Mouse (Mus musculus): ENCODE results near the gene Tmem254a.
"Not testable (repeated sequence)": the region's sequence is repeated elsewhere in the genome, so short reads cannot be mapped to it uniquely, and the experiment has no call there.

Tmem254a gene

DNA sequence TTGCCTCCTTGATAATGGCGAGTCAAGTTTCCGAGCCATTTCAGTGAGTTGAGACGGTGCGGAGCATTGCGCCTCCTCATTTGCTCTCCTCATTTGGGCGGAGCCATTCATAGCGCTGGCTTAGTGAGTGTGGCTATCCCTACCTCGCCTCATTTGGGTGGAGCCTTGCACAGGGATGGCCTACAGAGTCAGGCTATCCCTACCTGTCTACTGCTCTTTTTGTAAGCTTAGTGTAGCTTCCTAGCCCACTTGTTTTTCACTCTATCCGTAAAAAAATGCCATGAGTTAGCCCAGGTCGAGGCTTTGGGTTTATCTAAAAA lies at the start of gene Tmem254a:
Gene Tmem254a (minus strand): TSS at position 111 of the 320 bp plus-strand sequence.
- in situ Hi-C loops (cut with MboI, MseI) = not testable (repeated sequence)

DNA sequence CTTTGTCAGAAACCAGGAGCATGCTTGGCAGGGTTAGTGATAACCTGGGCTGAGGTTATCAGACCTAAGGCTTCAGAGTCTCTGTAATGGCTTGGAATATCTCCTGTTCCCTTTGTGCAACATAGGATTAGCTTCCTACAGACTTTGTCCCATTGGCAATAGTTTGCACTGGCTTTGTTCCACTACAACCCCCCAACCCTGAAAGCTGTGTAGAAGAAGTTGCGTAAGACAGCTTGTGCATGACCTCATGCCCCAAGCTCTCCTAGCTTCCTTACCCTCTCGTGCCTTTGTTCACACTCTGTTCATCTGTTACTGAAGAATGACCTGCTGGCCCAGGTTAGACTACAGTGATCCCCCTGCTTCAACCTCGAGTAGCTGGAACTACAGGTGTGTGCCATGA lies 30.4 kb upstream of the Tmem254a start:
- in situ Hi-C loops (cut with MboI, MseI) = not testable (repeated sequence)

DNA sequence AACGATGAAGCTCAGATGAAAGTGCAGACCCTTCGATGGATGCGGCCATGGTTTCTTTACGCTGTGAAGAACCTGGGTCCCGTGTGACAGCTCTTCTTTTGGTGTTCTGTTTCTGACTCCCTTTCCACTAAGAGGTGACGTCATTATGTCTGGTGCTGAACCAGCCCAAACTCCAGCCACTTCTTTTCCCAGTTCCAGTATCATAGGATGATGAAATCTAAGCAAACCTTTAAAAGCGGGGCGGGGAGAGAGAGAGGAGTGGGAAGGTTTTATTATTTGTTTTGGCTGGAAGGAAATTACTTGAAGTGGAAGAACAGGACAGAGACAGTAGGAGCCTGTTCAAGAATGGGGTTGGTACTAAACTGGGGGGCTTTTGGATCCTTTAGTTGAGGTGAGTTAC lies 10.5 kb upstream of the Tmem254a start, which contains the start of gene Cphx1:
Gene Cphx1 (plus strand): TSS at position 301 of the 400 bp plus-strand sequence.
- in situ Hi-C loops (cut with MboI, MseI) = not testable (repeated sequence)

DNA sequence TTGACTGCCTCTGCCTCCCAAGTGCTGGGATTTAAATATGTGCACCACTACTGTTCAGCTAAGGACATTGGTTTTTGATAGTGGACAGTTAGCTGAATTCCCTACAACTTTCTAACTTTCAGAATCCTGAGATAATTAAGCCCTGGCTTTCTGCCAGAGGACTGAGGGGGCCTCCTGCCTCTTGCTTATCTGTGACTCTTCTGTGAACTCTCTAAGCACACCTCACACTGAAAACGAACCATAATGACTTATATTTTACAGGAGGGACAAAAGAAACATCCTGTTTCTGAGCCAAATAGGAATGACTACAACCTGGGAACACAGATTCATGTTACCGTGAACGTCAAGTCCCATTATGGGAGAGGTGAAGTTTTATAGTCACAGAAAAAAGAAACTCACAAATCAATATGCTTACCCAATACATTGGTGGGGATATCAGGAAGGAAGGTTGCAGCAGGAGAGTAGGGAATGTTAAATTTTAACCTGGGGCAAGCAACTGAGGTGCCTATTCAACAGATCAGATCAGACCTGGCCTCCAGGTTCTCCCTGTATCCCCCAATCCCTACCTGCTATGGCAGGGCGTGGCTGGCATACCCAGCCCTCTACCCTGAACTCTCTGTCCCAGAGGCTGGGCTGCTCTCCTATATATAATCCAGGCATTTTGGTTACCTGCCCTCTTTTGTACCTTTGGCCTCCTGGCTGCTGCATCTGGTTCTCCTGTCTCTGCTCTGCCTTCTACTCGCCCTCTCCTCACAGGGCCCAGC lies 9.6 kb upstream of the Tmem254a start:
- in situ Hi-C loops (cut with MboI, MseI) = not testable (repeated sequence)

DNA sequence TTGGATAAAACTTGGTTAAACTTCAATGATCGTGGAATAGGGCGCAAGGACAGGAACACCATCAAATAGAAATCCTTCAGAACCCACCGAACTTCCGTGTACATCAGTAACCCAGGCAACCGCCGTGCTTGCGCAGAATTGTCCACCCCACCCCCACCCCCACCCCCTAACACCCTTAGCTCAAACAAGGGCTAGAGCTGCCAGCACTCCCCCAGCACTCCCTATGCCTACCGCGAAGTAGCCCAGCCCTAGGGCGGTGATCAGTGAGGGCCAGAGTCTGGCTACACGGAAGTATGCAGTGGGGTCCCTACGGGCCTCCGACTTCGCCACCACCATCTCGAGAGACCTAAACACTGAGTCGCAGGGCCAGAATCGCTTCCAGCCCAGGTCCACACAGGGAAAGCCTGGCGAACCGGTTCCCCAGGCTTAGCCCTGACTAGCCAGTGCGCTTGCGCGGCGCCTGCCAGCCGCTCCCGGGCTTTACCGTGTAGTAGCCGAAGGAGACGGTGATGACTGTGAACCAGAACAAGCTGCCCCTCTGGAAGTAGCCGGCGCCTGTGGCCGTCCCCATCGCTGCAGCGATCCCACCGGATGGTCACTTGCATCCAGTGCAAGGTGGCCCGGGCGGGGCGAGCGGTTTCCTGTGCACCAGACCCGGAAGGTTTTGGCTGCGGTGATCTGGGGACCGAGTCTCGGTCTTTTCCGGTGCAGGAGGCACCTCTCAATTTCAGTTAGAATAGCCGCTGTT lies 484 bp downstream of the Tmem254a start:
- in situ Hi-C loops (cut with MboI, MseI) = not testable (repeated sequence)

DNA sequence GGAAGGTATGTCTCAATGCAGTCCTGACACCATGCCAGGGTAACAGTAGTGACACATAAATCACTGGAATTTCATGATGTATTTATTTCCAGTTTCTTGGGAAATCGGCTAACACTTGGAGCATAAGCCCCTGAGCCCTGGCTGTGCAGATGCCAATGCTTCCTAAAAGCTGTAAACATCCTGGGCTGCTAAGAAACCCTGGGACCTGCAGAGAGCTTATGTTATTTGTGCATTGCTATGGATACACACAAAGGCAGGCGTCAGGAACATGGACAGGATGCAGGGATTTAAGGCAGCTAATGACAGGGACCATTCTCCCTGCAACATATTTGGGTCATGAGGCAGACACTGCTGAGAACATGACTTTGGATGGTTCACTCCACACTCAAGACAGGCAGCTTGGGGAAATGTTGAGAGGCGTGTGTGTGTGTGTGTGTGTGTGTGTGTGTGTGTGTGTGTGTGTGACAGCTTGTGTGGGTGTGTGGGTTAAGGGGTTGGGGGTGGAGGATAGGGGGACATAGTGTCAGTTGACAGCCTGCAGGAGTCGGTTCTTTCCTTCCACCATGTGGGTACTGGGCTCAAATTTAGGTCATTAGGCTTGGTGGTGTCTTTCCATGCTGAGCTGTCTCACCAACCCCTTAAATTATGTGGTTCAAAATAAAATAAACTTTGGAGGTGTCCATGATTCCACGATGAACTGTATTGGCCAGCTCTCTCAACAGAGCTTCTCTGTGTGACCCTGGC lies 8.9 kb downstream of the Tmem254a start:
- in situ Hi-C loops (cut with MboI, MseI) = not testable (repeated sequence)

DNA sequence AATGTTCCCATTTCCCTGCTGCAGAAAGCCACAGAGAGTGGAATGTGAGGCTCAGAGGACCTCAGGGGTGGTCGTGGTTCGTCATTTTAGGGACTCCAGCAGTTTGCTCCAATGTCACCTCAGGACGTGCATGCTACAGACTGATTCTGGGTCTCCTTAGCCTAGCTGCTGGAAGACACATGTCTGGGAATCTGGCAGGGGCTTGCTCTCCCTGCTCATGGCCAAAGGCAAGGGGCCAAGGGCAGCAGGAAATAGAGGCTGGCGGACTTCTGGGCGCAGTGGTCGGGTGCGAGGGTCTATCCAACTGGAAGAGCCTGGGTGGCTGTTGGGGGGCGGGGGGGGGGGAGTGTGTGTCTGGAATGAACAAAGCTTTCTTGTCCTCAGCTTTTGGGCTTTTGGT lies 18.5 kb downstream of the Tmem254a start:
- in situ Hi-C loops (cut with MboI, MseI) = not testable (repeated sequence)

DNA sequence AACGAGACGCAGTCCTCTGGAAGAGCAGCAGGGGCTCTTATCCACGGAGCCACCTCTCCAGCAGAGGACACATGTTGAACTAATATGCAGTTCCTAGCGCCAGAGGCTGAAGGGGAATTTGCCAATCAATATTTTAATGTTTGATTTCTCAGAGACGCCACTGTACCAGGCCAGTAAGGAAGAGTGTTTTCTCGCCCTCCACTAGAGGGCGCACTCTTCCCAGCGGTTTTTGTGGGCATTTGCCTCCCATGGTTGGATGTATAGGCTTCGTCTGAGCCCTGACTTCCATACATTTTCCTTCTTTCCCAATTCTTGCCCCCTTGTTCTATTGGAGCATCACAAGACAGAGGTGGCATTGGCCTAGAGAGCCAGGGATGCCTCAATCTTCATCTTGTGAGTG lies 20.2 kb downstream of the Tmem254a start:
- in situ Hi-C loops (cut with MboI, MseI) = not testable (repeated sequence)

DNA sequence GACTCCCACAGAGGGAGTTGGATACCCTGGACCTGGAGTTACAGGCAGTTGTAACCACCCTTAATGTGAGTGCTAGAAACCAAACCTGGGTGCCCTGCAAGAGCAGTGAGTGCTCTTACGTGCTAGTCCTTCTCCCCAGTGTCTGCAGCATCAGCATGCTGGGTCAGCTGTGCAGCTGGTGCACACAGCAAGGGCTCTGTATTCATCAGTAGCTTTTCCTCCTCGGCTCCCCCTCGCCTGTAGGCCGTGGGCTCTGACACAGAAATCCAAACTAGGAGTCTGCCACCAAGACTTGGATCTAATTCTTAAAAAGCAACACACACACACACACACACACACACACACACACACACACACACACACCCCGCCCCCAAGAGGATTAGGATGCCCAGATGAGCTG lies 22.2 kb downstream of the Tmem254a start:
- in situ Hi-C loops (cut with MboI, MseI) = not testable (repeated sequence)

DNA sequence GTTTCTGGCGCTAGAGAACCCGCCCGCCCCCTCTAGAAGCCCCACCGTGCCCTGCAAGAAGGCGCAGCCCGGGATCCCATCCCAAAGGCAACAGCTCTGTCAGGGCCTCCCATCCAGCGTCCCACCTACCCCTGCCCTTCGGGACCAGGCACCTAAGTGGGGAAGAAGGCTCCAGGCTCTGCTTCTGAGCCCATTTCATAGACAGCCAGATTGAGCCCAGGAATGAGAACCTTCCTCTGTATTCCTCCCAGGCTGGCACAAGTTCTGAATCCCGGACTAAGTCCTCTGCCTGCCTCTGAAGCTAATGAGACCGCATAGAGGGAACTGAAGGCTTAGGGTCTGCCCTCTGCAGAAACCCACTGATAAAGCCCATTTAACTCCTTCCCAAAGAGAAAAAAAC lies 24.5 kb downstream of the Tmem254a start, which contains the start of gene Plac9a:
Gene Plac9a (minus strand): TSS at position 101 of the 400 bp plus-strand sequence.
- in situ Hi-C loops (cut with MboI, MseI) = not testable (repeated sequence)

DNA sequence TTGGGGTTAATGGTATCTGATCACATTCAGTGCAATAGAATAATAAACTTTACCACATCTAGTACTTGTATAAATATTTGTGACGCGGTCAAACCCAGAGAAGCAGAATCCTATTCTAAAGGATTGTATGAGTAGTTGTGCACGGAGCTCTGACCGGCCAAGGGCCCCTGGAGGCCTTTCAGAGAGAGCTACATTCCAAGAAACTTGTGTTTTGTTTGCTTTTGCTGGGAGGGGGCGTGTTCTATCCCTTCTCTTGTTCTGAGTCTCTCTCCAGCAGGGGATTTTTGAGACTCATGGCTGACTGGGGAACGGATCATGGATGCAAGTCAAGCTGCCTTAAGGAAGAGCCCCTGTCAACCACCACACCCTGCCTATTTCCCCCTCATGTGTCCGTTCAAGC lies 31.8 kb downstream of the Tmem254a start:
- in situ Hi-C loops (cut with MboI, MseI) = loop anchor here (10.0 kb wide), 1 partner anchor 81 kb away; no protein-coding TSS in a partner anchor

DNA sequence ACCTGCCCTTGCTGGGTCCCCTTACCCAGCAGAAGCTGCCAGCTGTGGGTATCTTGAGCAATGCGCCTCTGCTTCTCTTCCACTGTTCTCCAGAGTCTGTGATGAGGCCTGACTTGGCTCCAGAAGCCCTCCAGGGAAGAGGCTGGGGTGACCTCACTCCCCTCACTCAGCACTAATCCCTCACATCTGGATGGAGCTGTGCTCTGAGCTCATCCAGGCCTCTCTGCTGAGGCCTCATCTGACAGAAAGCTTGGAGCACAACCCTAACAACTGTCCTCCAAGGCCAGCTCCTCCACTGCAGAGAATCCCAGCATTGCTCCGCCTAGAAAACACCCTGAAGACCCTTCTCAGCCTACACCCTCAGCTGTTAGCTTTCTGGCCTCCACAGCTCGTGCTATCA lies 32.9 kb downstream of the Tmem254a start:
- in situ Hi-C loops (cut with MboI, MseI) = loop anchor here (10.0 kb wide), 1 partner anchor 80 kb away; no protein-coding TSS in a partner anchor

DNA sequence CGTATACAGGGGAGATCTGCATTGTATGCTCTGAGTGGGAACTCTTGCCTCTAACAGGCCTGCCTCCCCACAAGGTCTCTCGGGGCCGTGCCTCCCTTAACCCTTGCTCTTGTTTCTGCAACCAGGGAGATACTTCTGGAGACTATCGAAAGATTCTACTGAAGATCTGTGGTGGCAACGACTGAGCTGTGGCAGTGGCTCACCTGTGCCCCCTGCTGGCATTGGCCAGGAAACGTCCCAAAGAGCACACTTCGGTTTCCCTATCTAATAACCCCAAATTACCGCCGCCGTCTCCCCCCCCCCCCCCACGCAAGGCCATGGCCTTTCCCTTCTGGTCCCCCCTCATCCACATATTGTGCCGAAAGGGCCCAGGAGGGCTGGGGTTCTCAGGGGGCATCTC lies 41.6 kb downstream of the Tmem254a start:
- in situ Hi-C loops (cut with MboI, MseI) = not testable (repeated sequence)

DNA sequence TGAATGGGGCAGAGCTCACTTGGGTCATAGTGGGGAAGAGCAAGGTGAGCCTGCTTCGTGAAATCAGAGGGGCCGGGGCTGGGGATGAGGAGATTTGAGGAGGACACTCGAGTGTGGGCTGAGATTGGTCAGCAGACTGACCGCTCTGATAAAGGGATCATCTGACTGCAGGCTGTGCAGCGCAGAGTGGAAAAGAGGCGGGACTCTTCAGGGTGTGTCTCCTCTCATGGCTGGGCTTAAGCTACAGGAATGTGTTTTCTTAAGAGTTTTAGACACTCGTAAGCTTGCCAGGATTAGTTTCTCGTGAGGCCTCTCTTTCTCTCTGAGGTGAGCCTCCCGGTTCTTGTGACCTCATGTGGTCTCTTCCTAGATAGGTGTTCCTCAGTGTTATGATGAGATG lies 45.7 kb downstream of the Tmem254a start:
- in situ Hi-C loops (cut with MboI, MseI) = not testable (repeated sequence)

DNA sequence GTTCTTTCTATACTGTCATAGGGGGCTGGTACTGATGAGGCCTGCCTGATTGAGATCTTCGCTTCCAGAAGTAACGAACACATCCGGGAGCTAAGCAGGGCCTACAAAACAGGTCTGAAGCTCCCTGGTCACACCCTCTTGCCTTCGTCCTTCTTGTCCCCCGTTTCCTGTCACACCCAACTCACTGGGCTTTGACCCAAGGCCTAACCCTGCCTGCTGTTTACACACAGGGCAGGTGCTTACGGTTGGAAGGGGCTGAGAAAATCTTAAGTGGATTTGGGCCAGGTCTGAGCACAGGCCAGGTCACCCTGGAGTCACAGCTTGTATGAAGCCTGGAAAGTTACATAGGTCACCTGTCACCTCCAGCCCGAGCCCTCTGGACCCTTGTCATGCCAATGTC lies 50.8 kb downstream of the Tmem254a start:
- in situ Hi-C loops (cut with MboI, MseI) = not testable (repeated sequence)
